Mouse (Mus musculus) spleen, postnatal 14 days (tissue): Measurements from ENCODE around the gene Ercc6l2.

Source experiments
- DNase-seq, 2 experiments: peaks; one replicate each; pipeline ENCODE4 v3.0.0; 2021 to 2022; ENCODE audit warnings: low spot score in 2 of 2

The Ercc6l2 gene

GRCm38 (mm10) chr13:63929917-63930515 is 115.0 kb downstream of the Ercc6l2 start:
- no peak for DNase-seq

GRCm38 (mm10) chr13:63930525-63930924 is 115.5 kb downstream of the Ercc6l2 start:
- no peak for DNase-seq

GRCm38 (mm10) chr13:63936369-63936768 is 121.3 kb downstream of the Ercc6l2 start:
- DNase-seq = no peak

- no peak for DNase-seq
These were observed 125.2 kb downstream of the Ercc6l2 start for GRCm38 (mm10) chr13:63940257-63940656.

- no peak for DNase-seq
These were observed 126.1 kb downstream of the Ercc6l2 start for GRCm38 (mm10) chr13:63941170-63941569.

GRCm38 (mm10) chr13:63943605-63944004 is 128.6 kb downstream of the Ercc6l2 start:
- DNase-seq = no peak

GRCm38 (mm10) chr13:63944344-63945021 is 129.4 kb downstream of the Ercc6l2 start:
- no peak for DNase-seq
